Mouse (Mus musculus) kidney, postnatal 25 days (tissue): ENCODE measurements around the gene Zcchc24.

Source experiments
- DNase-seq, 2 experiments: peaks; one replicate each; pipeline ENCODE4 v3.0.0; 2021; ENCODE audit warnings: mixed read lengths in 2 of 2

Gene Zcchc24

DNA sequence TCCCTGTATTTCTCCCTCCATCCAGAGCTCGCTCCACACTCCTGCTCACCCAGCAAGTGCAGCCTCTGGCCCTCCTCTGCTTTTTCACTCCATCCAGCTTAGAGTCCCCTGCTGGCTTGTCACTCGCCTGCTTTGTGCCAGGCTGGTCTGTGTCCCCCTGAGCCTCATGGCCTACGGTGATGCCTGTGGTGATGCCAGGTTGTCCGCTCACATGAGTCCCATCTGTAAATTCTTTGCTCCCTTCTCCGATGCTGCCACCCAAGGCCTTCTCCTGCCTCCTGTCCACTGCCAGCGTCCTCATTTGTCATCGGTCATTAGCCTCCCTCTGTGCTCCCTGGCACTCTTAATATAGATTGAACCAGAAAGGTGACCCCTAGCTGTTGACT is 104.5 kb downstream of the Zcchc24 start:
- no peak for DNase-seq

DNA sequence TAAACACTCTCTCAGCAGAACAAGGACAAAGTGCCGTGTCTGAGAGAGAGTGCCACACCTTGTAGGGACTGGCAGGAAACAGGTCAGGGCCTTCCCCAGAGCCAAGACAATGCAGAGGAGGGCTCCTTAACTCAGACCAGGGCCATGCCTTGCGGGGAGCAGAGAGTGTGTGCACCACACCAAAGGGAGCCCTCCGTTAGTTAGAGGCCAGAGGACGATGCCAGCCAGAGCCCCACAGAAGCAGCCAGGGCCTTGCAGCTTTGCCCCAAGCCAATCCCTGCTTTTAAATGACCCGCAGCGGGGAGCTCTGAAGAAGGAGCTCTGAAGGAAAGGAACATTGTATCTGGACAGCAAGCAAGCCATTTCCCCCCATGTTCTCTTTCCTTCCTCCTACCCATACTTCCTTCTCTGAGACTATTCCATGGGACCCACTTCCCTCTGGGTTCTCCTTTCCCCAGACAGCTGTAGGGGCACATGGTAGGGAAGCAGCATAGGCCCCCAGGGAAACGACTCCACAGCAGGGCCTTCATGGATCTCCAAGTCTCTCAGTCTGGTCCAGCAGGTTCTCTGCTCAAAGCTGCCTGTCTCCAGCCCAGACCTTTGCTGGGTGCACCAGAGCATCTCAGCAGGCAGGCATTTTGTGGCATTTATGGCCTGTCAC is 105.1 kb downstream of the Zcchc24 start:
- no peak for DNase-seq
